Mouse (Mus musculus) midbrain, postnatal 0 days (tissue): ENCODE results near the gene Psme4. TPM values are rescaled to one million over a fixed set of nuclear protein-coding genes. Genes with fewer than 3 reads are reported as not detected.

Source experiments
- ATAC-seq: fragments of 200-750 bp; cut with Nextera tagmentation; 2 replicates; pipeline ENCODE4 v1.8.0; 2017; ENCODE audit warnings: moderate number of reproducible peaks, mild to moderate bottlenecking, moderate TSS enrichment, moderate library complexity; ENCODE audit not compliant: low FRiP score
- DNase-seq: peaks from one replicate; pipeline ENCODE4 v3.0.0-alpha.2; 2015; ENCODE audit warnings: low spot score
- H3K27ac ChIP-seq: fragments of 300-500 bp; sonication (generic); 2 replicates; pipeline ENCODE4 v1.5.1; 2014; ENCODE audit warnings: low read depth, mild to moderate bottlenecking, low read length, mixed read lengths
- H3K27me3 ChIP-seq: fragments of 300-500 bp; sonication (generic); 2 replicates; pipeline ENCODE4 v1.6.1; 2014; ENCODE audit warnings: low read length, control low read depth, mixed read lengths; ENCODE audit not compliant: insufficient read depth
- H3K36me3 ChIP-seq: fragments of 300-500 bp; sonication (generic); 2 replicates; pipeline ENCODE4 v1.6.1; 2014; ENCODE audit warnings: low read length, control low read depth, mixed read lengths; ENCODE audit not compliant: insufficient read depth
- H3K4me1 ChIP-seq: fragments of 300-500 bp; sonication (generic); 2 replicates; pipeline ENCODE4 v1.6.1; 2014; ENCODE audit warnings: mild to moderate bottlenecking, control low read depth, antibody characterized with exemption, low read length, mixed read lengths; ENCODE audit not compliant: insufficient read depth
- H3K4me2 ChIP-seq: fragments of 300-500 bp; sonication (generic); 2 replicates; pipeline ENCODE4 v1.6.1; 2014; ENCODE audit warnings: low read depth, mild to moderate bottlenecking, low read length, mixed read lengths; ENCODE audit not compliant: poor library complexity, severe bottlenecking
- H3K4me3 ChIP-seq: fragments of 300-500 bp; sonication (generic); 2 replicates; pipeline ENCODE4 v1.5.1; 2014; ENCODE audit warnings: low read depth, mild to moderate bottlenecking, low read length, moderate library complexity
- H3K9ac ChIP-seq: fragments of 300-500 bp; sonication (generic); replicated peaks from 2 replicates; pipeline ENCODE4 v1.6.1; 2014; ENCODE audit warnings: mild to moderate bottlenecking, low read length, moderate library complexity, mixed read lengths; ENCODE audit not compliant: poor library complexity, severe bottlenecking
- H3K9me3 ChIP-seq: fragments of 300-500 bp; sonication (generic); 2 replicates; pipeline ENCODE4 v1.6.1; 2016; ENCODE audit warnings: low read length, control low read depth
- CTCF ChIP-seq: IDR thresholded peaks from 2 replicates; pipeline ENCODE4 v1.5.1; 2016; ENCODE audit warnings: antibody characterized with exemption, mild to moderate bottlenecking
- WGBS: fragments of 180-500 bp; shearing (Covaris S2); extraction: QIAGEN DNeasy Blood & Tissue Kit; methylation state at CpG from one replicate; pipeline ENCODE4 v1.1.7; 2014; 5-methylcytosine and 5-hydroxymethylcytosine counted together
- polyA plus RNA-seq: library from polyadenylated mRNA; unstranded; fragments of >200 nt; fragmentation: Nextera tagmentation; extraction: Ambion mirVana; gene quantifications from 2 replicates; pipeline ENCODE4 v1.2.1, GENCODE M21; 2015
- total RNA-seq: library from RNA; depleted of rRNA; stranded (reverse); fragments of >200 nt; gene quantifications from 2 replicates; pipeline ENCODE4 v1.2.3, GENCODE M21; 2014; rRNA removed

The Psme4 gene
- 31.3 and 49.1 TPM in 2 replicates for total RNA-seq
- polyA plus RNA-seq: 6.6 and 10.6 TPM in 2 replicates

- under 1% methylated on average over 34 of the region's 43 CpGs for WGBS
- Histone ChIP-seq H3K27ac (peak within 1 kb of the TSS; percentile 91), H3K9ac (peak within 1 kb of the TSS; percentile 95), H3K4me1 (peaks cover 3% of the 10 kb centered on the region; the same call in 1 of the 2 replicates), H3K4me3 (peak within 1 kb of the TSS; percentile 100), H3K9me3 (no peaks in the 10 kb centered on the region), H3K27me3 (no peaks in the 10 kb centered on the region), H3K36me3 (no peaks in the 10 kb centered on the region), H3K4me2 (peak within 1 kb of the TSS; percentile 75)
- DNase-seq (peak; percentile 95), ATAC-seq (peak; percentile 99)
- no peak for TF ChIP-seq CTCF
These were observed at the start of gene Psme4 for GRCm38 (mm10) chr11:30771267-30771903. Psme4 (plus strand) TSS chr11:30771726.

- Histone ChIP-seq H3K27ac (no peak overlapping the region), H3K36me3 (no peaks in the 10 kb centered on the region), H3K27me3 (no peaks in the 10 kb centered on the region), H3K9ac (no peak overlapping the region), H3K9me3 (no peaks in the 10 kb centered on the region), H3K4me1 (no peaks in the 10 kb centered on the region), H3K4me3 (no peak overlapping the region), H3K4me2 (no peak overlapping the region)
- DNase-seq (no peak), ATAC-seq (no peak)
- 71% methylated on average over 5 of the region's 5 CpGs for WGBS
- TF ChIP-seq CTCF: no peak
These were observed 48.1 kb upstream of the Psme4 start for GRCm38 (mm10) chr11:30723438-30723837.

GRCm38 (mm10) chr11:30730721-30731120, 40.8 kb upstream of the Psme4 start:
- H3K36me3 ChIP-seq: no peaks in the 10 kb centered on the region
- H3K9me3 ChIP-seq: no peaks in the 10 kb centered on the region
- no peak overlapping the region for H3K4me2 ChIP-seq
- DNase-seq (no peak), ATAC-seq (no peak)
- no peak overlapping the region for H3K9ac ChIP-seq
- no peaks in the 10 kb centered on the region for H3K4me1 ChIP-seq
- no peak overlapping the region for H3K4me3 ChIP-seq
- H3K27ac ChIP-seq: no peak overlapping the region
- no peaks in the 10 kb centered on the region for H3K27me3 ChIP-seq
- TF ChIP-seq CTCF: no peak

GRCm38 (mm10) chr11:30733376-30733775, 38.1 kb upstream of the Psme4 start:
- H3K27me3 ChIP-seq: no peaks in the 10 kb centered on the region
- DNase-seq (no peak), ATAC-seq (no peak)
- H3K4me3 ChIP-seq: no peak overlapping the region
- no peaks in the 10 kb centered on the region for H3K9me3 ChIP-seq
- no peak for TF ChIP-seq CTCF
- H3K4me2 ChIP-seq: no peak overlapping the region
- H3K27ac ChIP-seq: no peak overlapping the region
- H3K36me3 ChIP-seq: no peaks in the 10 kb centered on the region
- H3K4me1 ChIP-seq: no peaks in the 10 kb centered on the region
- H3K9ac ChIP-seq: no peak overlapping the region

- Histone ChIP-seq H3K4me3 (no peak overlapping the region), H3K4me1 (no peaks in the 10 kb centered on the region), H3K9me3 (no peaks in the 10 kb centered on the region), H3K9ac (no peak overlapping the region), H3K27me3 (no peaks in the 10 kb centered on the region), H3K27ac (no peak overlapping the region), H3K36me3 (no peaks in the 10 kb centered on the region), H3K4me2 (no peak overlapping the region)
- ATAC-seq (no peak), DNase-seq (no peak)
- no peak for TF ChIP-seq CTCF
These were observed 27.5 kb upstream of the Psme4 start for GRCm38 (mm10) chr11:30743991-30744390.

- no peak overlapping the region for H3K27ac ChIP-seq
- no peak for DNase-seq
- no peak overlapping the region for H3K4me2 ChIP-seq
- no peak for ATAC-seq
- no peak overlapping the region for H3K4me3 ChIP-seq
- no peaks in the 10 kb centered on the region for H3K9me3 ChIP-seq
- no peaks in the 10 kb centered on the region for H3K27me3 ChIP-seq
- H3K36me3 ChIP-seq: no peaks in the 10 kb centered on the region
- 89% methylated on average over 3 of the region's 3 CpGs for WGBS
- no peaks in the 10 kb centered on the region for H3K4me1 ChIP-seq
- H3K9ac ChIP-seq: no peak overlapping the region
- TF ChIP-seq CTCF: no peak
These were observed 22.6 kb upstream of the Psme4 start for GRCm38 (mm10) chr11:30748938-30749337.
